Mouse (Mus musculus) neural tube, embryonic 15.5 days (tissue): Measurements from ENCODE around the gene Raph1. TPM values are rescaled to one million over a fixed set of nuclear protein-coding genes. Genes with fewer than 3 reads are reported as not detected.

Experiments used
- ATAC-seq: fragments of 200-750 bp; cut with Nextera tagmentation; 2 replicates; pipeline ENCODE4 v1.8.0; 2017; ENCODE audit warnings: mild to moderate bottlenecking, moderate TSS enrichment, moderate library complexity; ENCODE audit not compliant: low FRiP score
- H3K27ac ChIP-seq: fragments of 300-500 bp; sonication (generic); replicated peaks from 2 replicates; pipeline ENCODE4 v1.5.1; 2015; ENCODE audit warnings: mild to moderate bottlenecking, inconsistent platforms
- H3K27me3 ChIP-seq: fragments of 300-500 bp; sonication (generic); replicated peaks from 2 replicates; pipeline ENCODE4 v1.6.1; 2015; ENCODE audit warnings: inconsistent platforms
- H3K36me3 ChIP-seq: fragments of 300-500 bp; sonication (generic); 2 replicates; pipeline ENCODE4 v1.6.1; 2015; ENCODE audit warnings: inconsistent platforms
- H3K4me1 ChIP-seq: fragments of 300-500 bp; sonication (generic); 2 replicates; pipeline ENCODE4 v1.6.1; 2015; ENCODE audit warnings: inconsistent platforms
- H3K4me2 ChIP-seq: fragments of 300-500 bp; sonication (generic); 2 replicates; pipeline ENCODE4 v1.6.1; 2015; ENCODE audit warnings: inconsistent platforms, mild to moderate bottlenecking, moderate library complexity
- H3K4me3 ChIP-seq: fragments of 300-500 bp; sonication (generic); replicated peaks from 2 replicates; pipeline ENCODE4 v1.5.1; 2015; ENCODE audit warnings: mild to moderate bottlenecking, inconsistent platforms
- H3K9ac ChIP-seq: fragments of 300-500 bp; sonication (generic); replicated peaks from 2 replicates; pipeline ENCODE4 v1.6.1; 2015; ENCODE audit warnings: mild to moderate bottlenecking, inconsistent platforms
- H3K9me3 ChIP-seq: fragments of 300-500 bp; sonication (generic); replicated peaks from 2 replicates; pipeline ENCODE4 v1.6.1; 2016; ENCODE audit warnings: inconsistent platforms
- WGBS: fragments of 180-500 bp; shearing (Covaris S2); methylation state at CpG from one replicate; pipeline ENCODE4 v1.1.7; 2015; ENCODE audit warnings: mixed read lengths; 5-methylcytosine and 5-hydroxymethylcytosine counted together
- polyA plus RNA-seq: library from polyadenylated mRNA; unstranded; fragments of >200 nt; fragmentation: Nextera tagmentation; extraction: Ambion mirVana; gene quantifications from 2 replicates; pipeline ENCODE4 v1.2.1, GENCODE M21; 2015

Raph1 gene
- polyA plus RNA-seq, result 23.2 and 27.8 TPM in 2 replicates

- peak within 1 kb of the TSS; percentile 99 for H3K4me3 ChIP-seq
- H3K4me1 ChIP-seq, result peaks cover 12% of the 10 kb centered on the region
- H3K36me3 ChIP-seq, result no peaks in the 10 kb centered on the region
- peak within 1 kb of the TSS; percentile 99 for H3K27ac ChIP-seq
- H3K27me3 ChIP-seq, result no peaks in the 10 kb centered on the region
- H3K4me2 ChIP-seq, result peak within 1 kb of the TSS; percentile 75
- H3K9ac ChIP-seq, result peak within 1 kb of the TSS; percentile 100
- no peaks in the 10 kb centered on the region for H3K9me3 ChIP-seq
- 0% methylated on average over 63 of the region's 92 CpGs for WGBS
- ATAC-seq, result peak; percentile 96
These were observed at the start of gene Raph1 for GRCm38 (mm10) chr1:60566631-60567311. Gene Raph1, minus strand, starts transcription at chr1:60567104.

GRCm38 (mm10) chr1:60615703-60616102, 48.8 kb upstream of the Raph1 start:
- no peak overlapping the region for H3K4me3 ChIP-seq
- H3K9ac ChIP-seq, result no peak overlapping the region
- no peaks in the 10 kb centered on the region for H3K4me1 ChIP-seq
- WGBS, result 74% methylated on average over 1 of the region's 1 CpGs
- no peaks in the 10 kb centered on the region for H3K27me3 ChIP-seq
- no peak for ATAC-seq
- H3K36me3 ChIP-seq, result no peaks in the 10 kb centered on the region
- H3K27ac ChIP-seq, result no peak overlapping the region
- no peak overlapping the region for H3K4me2 ChIP-seq
- H3K9me3 ChIP-seq, result no peaks in the 10 kb centered on the region

- H3K4me1 ChIP-seq, result no peaks in the 10 kb centered on the region
- no peak overlapping the region for H3K9ac ChIP-seq
- H3K4me3 ChIP-seq, result no peak overlapping the region
- no peaks in the 10 kb centered on the region for H3K9me3 ChIP-seq
- 84% methylated on average over 1 of the region's 1 CpGs for WGBS
- no peak overlapping the region for H3K4me2 ChIP-seq
- no peak overlapping the region for H3K27ac ChIP-seq
- ATAC-seq, result no peak
- no peaks in the 10 kb centered on the region for H3K27me3 ChIP-seq
- H3K36me3 ChIP-seq, result no peaks in the 10 kb centered on the region
These were observed 48.0 kb upstream of the Raph1 start for GRCm38 (mm10) chr1:60614902-60615301.

GRCm38 (mm10) chr1:60611968-60612367, 45.1 kb upstream of the Raph1 start:
- WGBS, result 91% methylated on average over 3 of the region's 3 CpGs

GRCm38 (mm10) chr1:60610631-60611030, 43.7 kb upstream of the Raph1 start:
- 68% methylated on average over 4 of the region's 4 CpGs for WGBS
- Histone ChIP-seq H3K36me3 (no peaks in the 10 kb centered on the region), H3K27me3 (no peaks in the 10 kb centered on the region), H3K4me1 (no peaks in the 10 kb centered on the region), H3K4me3 (no peak overlapping the region), H3K9me3 (no peaks in the 10 kb centered on the region), H3K27ac (no peak overlapping the region), H3K4me2 (no peak overlapping the region), H3K9ac (no peak overlapping the region)
- no peak for ATAC-seq

More at GRCm38 (mm10) chr1:60611968-60612367, 45.1 kb upstream of the Raph1 start:
- Histone ChIP-seq H3K4me3 (no peak overlapping the region), H3K36me3 (no peaks in the 10 kb centered on the region), H3K4me1 (no peaks in the 10 kb centered on the region), H3K9me3 (no peaks in the 10 kb centered on the region), H3K9ac (no peak overlapping the region), H3K27me3 (no peaks in the 10 kb centered on the region), H3K27ac (no peak overlapping the region), H3K4me2 (no peak overlapping the region)
- ATAC-seq, result no peak

GRCm38 (mm10) chr1:60609011-60609775, 42.3 kb upstream of the Raph1 start:
- no peak overlapping the region for H3K4me3 ChIP-seq
- no peak overlapping the region for H3K9ac ChIP-seq
- no peak overlapping the region for H3K4me2 ChIP-seq
- 92% methylated on average over 8 of the region's 8 CpGs for WGBS
- ATAC-seq, result no peak
- no peaks in the 10 kb centered on the region for H3K4me1 ChIP-seq
- H3K27ac ChIP-seq, result no peak overlapping the region
- H3K9me3 ChIP-seq, result no peaks in the 10 kb centered on the region
- H3K36me3 ChIP-seq, result no peaks in the 10 kb centered on the region
- no peaks in the 10 kb centered on the region for H3K27me3 ChIP-seq

DNA sequence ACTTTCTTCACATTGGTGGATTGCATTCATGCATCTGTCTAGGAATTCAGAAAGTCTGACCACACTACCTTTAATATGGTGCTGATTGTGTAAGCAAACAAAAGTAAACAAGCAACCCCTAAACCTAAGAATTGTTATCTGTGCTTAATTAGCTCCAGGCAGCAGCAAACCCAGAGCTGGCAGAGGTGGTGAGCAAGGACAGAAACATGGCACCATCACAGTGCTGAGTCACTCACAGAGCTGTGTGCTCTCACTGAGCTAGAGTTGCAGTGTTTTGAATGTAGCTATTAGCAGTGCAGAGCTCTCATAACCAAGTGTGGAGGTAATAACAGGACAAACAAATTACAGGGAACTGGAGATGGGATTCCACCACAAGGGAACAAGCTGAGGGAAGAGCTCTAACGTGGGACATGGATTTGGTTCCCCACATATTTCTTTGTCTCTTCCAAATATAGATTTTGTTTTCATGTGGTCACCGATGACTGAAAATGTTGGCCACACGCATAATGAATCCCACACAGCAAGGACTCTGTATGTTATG, 37.6 kb upstream of the Raph1 start:
- no peaks in the 10 kb centered on the region for H3K9me3 ChIP-seq
- no peaks in the 10 kb centered on the region for H3K4me1 ChIP-seq
- H3K27ac ChIP-seq, result no peak overlapping the region
- no peak overlapping the region for H3K4me2 ChIP-seq
- H3K9ac ChIP-seq, result no peak overlapping the region
- 89% methylated on average over 3 of the region's 3 CpGs for WGBS
- no peaks in the 10 kb centered on the region for H3K27me3 ChIP-seq
- H3K4me3 ChIP-seq, result no peak overlapping the region
- ATAC-seq, result no peak
- no peaks in the 10 kb centered on the region for H3K36me3 ChIP-seq

- 81% methylated on average over 6 of the region's 6 CpGs for WGBS
- no peak for ATAC-seq
- no peaks in the 10 kb centered on the region for H3K9me3 ChIP-seq
- no peaks in the 10 kb centered on the region for H3K4me1 ChIP-seq
- no peak overlapping the region for H3K27ac ChIP-seq
- no peaks in the 10 kb centered on the region for H3K27me3 ChIP-seq
- H3K4me2 ChIP-seq, result no peak overlapping the region
- no peak overlapping the region for H3K9ac ChIP-seq
- H3K4me3 ChIP-seq, result no peak overlapping the region
- H3K36me3 ChIP-seq, result no peaks in the 10 kb centered on the region
These were observed 33.8 kb upstream of the Raph1 start for GRCm38 (mm10) chr1:60600682-60601081.

DNA sequence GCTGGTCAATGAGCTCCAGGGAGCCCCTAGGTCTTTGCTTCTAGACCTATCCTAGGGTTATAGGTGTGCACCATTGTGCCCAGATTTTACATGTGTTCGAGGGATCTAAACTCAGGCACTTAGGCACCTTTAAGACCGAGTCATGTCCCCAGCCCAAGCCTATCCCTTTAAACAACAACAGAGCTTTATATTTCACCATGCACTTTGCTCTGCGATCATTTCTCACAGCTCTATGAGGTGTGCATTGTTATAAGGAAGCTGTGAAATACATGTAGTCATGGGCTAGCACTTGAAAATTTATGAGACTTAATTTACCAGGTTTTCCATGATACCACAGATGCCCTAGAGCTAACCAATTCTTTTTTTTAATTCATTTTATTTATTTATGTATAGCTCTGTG, 33.0 kb upstream of the Raph1 start:
- Histone ChIP-seq H3K4me1 (no peaks in the 10 kb centered on the region), H3K36me3 (no peaks in the 10 kb centered on the region), H3K9ac (no peak overlapping the region), H3K4me2 (no peak overlapping the region), H3K4me3 (no peak overlapping the region), H3K9me3 (no peaks in the 10 kb centered on the region), H3K27me3 (no peaks in the 10 kb centered on the region), H3K27ac (no peak overlapping the region)
- ATAC-seq, result no peak
- 82% methylated on average over 3 of the region's 3 CpGs for WGBS

DNA sequence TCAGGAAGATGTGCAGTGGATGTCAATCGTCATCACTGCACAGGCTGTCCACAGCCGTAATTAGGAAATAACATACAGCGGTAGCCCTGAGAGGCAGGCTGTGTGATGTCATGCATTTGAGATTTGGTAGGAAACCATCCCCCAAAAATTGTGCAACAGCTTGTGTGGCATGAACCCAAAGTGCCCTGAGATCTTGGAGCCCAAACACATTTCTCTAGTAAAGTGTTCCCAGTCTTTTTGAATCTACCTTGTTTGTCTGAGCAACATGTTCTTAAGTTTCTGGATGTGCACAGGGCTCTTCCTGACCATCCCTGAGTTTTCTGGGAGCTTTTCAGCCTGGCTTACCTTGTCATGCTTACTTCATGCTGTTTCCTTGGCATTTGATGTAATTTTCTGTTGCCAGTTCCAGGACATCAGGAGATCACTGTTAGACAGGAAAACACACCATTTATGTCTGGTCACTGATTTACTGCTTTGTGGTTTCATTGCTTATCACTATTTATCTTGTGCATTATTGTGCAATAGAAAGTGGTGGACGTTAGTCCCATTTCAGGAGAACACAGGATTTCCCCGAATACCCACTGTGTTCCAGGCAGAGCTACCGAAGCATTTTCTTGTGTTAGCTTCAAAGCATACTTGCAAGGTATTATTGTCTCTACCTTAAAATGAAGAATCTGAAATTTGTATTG, 32.3 kb upstream of the Raph1 start:
- H3K4me2 ChIP-seq, result no peak overlapping the region
- no peaks in the 10 kb centered on the region for H3K9me3 ChIP-seq
- ATAC-seq, result no peak
- 87% methylated on average over 6 of the region's 6 CpGs for WGBS
- no peak overlapping the region for H3K27ac ChIP-seq
- H3K4me3 ChIP-seq, result no peak overlapping the region
- no peaks in the 10 kb centered on the region for H3K27me3 ChIP-seq
- H3K4me1 ChIP-seq, result no peaks in the 10 kb centered on the region
- no peaks in the 10 kb centered on the region for H3K36me3 ChIP-seq
- no peak overlapping the region for H3K9ac ChIP-seq

GRCm38 (mm10) chr1:60596386-60597320, 29.7 kb upstream of the Raph1 start:
- Histone ChIP-seq H3K9me3 (no peaks in the 10 kb centered on the region), H3K36me3 (no peaks in the 10 kb centered on the region), H3K4me2 (no peak overlapping the region), H3K4me3 (no peak overlapping the region), H3K27ac (no peak overlapping the region), H3K9ac (no peak overlapping the region), H3K4me1 (no peaks in the 10 kb centered on the region), H3K27me3 (no peaks in the 10 kb centered on the region)
- 79% methylated on average over 11 of the region's 11 CpGs for WGBS
- ATAC-seq, result no peak
